Mouse (Mus musculus) embryonic stem cell, embryonic (primary cell): Measurements from ENCODE around the gene Olfr898.

Experiments
- CTCF ChIA-PET, 4 experiments: fragments of 300-600 bp in 2 of 4; fragments of 350-600 bp in 2 of 4; sonication (Branson Sonifier 250); formaldehyde crosslinking; loops; one replicate each; lab custom pipeline; 2022; ENCODE audit warnings: inconsistent platforms in 2 of 4; lab: Charles Lee
- POLR2A ChIA-PET, 4 experiments: fragments of 300-600 bp in 2 of 4; fragments of 350-600 bp in 2 of 4; sonication (Branson Sonifier 250); formaldehyde crosslinking; loops; one replicate each; lab custom pipeline; 2022; ENCODE audit warnings: antibody characterized with exemption in 4 of 4, inconsistent platforms in 1 of 4; lab: Charles Lee

Gene Olfr898

DNA sequence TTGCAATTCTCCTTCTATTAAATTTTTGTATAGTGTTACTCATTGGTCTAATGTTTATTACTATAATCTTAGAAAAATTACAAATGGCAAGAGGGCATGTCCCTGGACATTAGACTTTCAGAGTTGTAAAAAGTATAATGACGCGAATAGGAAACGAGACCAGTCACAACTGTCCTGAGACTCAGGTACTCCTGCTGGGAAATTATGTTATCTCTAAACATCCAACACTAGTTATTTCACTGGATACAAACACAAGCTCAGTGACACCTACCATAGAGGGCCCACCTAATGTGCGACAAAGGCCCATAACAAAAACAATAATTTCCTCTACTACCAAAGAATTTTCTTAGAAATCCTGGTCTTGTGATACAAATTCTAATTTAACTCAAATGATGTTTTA lies at the start of gene Olfr898:
Gene Olfr898 (plus strand): TSS at position 301 of the 400 bp plus-strand sequence.
- ChIA-PET POLR2A (no interaction called here), CTCF (no interaction called here)

DNA sequence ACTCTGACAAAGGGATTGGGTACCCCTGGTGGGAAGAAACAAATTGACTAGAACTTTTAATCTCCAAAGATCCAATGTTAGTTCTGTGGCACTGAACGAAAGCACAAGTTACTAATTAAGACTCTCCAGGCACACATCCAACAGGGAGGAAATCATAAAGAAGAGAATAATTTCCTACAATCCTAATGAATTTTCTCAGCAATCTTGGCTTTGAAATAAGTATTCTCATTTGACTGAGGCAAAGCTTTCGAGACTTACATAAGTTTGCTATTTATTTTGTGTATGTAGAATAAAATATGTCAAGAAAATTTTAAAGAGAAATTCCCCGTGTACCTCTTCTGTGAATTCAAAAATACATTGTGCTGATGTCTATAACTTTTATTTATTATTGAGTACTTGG lies 19.5 kb upstream of the Olfr898 start, which contains the start of gene Olfr25:
Gene Olfr25 (plus strand): TSS at position 301 of the 400 bp plus-strand sequence.
- ChIA-PET CTCF (no interaction called here), POLR2A (interaction anchor here in 1 of 4 experiments (0.7 kb wide), 1 partner anchor 413 kb away, joined by 3 read pairs; no protein-coding TSS in a partner anchor)

DNA sequence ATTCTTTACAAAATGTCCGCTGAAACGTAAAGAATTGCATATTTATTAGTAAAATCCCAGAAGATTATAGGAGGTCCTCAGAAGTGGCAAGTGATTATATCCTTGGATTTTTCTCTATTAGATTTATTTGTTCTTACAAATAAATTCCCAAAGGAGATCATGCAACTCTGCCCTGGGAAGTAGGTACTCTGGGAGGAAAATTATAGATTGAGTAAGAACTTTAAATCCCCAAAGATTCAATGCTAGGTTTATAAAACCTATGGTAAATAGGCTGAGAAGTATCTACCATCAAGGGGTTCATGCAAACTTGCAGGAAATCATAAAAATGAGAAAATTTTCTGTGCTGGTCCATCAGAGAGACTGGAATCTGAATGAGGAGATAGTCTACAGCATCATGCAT lies 18.4 kb downstream of the Olfr898 start, which contains the start of gene Olfr250:
Gene Olfr250 (plus strand): TSS at position 301 of the 400 bp plus-strand sequence.
- CTCF ChIA-PET, result no interaction called here
- POLR2A ChIA-PET, result no interaction called here

DNA sequence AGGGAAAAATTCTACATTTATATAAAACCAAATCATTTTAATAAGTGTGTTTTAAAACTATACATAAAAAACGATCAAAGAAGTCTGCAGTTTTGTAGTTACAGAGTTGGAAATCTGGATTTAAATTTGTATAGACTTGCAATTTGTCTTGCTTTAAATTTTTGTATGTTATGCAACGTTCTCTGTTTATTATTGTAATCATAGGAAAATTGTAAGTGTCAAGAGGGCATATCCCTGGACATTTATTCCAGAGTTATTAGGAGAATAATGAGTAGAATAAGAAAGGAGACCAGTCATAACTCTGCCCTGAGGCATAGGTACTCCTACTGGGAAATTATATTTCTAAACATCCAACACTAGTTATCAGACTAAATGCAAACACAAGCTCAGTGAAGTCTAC lies 28.6 kb downstream of the Olfr898 start, which contains the start of gene Olfr251:
Gene Olfr251 (plus strand): TSS at position 301 of the 400 bp plus-strand sequence.
- CTCF ChIA-PET, result no interaction called here
- POLR2A ChIA-PET, result no interaction called here

DNA sequence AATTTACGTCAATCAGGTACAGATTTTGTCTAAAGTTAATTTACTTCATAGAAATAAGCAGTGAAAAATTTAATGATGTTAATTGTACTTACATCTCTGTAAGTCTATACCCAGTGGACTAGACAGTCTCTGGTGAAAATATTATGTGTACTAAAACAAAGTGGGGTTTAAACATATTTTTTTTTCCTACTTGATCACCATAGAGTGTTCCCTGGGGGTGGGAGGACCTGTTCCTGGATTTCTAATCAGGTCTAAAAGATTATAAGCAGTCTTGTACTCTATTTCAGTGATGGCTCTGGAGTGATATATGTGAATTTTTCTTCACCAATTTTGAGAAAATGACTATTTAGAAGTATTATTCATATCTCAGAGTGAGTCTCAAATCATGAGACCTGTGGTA lies 53.2 kb downstream of the Olfr898 start, which contains the start of gene Olfr147:
Gene Olfr147 (plus strand): TSS at position 301 of the 400 bp plus-strand sequence.
- ChIA-PET CTCF (no interaction called here), POLR2A (no interaction called here)
